Mouse (Mus musculus) left cerebral cortex, adult 2 months (tissue): ENCODE data around the gene Lmnb2. TPM values are rescaled to one million over a fixed set of nuclear protein-coding genes. Genes with fewer than 3 reads are reported as not detected.
A peak's percentile ranks its signal among the peaks of the same experiment; 100 is the strongest.

Source experiments
- DNase-seq, 2 experiments: peaks; one replicate each; pipeline ENCODE4 v3.0.0; 2021 to 2022; ENCODE audit warnings: low spot score in 2 of 2, mixed read lengths in 1 of 2; ENCODE audit errors: extremely low spot score in 1 of 2
- H3K27ac ChIP-seq: fragments of 200-600 bp; 2 replicates; pipeline ENCODE4 v1.8.1; 2022
- H3K4me3 ChIP-seq: fragments of 200-600 bp; 2 replicates; pipeline ENCODE4 v1.8.1; 2022
- CTCF ChIP-seq: fragments of 200-600 bp; IDR thresholded peaks from 2 replicates; pipeline ENCODE4 v1.8.1; 2022; ENCODE audit warnings: antibody characterized with exemption, mild to moderate bottlenecking, moderate library complexity
- intact Hi-C: fragments of 180-260 bp; cut with DNase I; formaldehyde crosslinking; loops from one replicate; pipeline ENCODE4 v1.15.1; 2025
- total RNA-seq, 2 experiments: library from RNA; stranded (reverse); gene quantifications; 2 replicates each; pipeline ENCODE4 v1.2.3; 2021

Lmnb2 gene
- total RNA-seq, 2 experiments from 2014 or later: 20.0 to 20.3 TPM

GRCm38 (mm10) chr10:80933421-80933979 is 15.5 kb upstream of the Lmnb2 start:
- intact Hi-C loops: no loop called here
- H3K4me3 ChIP-seq: no peak overlapping the region
- DNase-seq: no peak
- TF ChIP-seq CTCF: no peak
- no peak overlapping the region for H3K27ac ChIP-seq

DNA sequence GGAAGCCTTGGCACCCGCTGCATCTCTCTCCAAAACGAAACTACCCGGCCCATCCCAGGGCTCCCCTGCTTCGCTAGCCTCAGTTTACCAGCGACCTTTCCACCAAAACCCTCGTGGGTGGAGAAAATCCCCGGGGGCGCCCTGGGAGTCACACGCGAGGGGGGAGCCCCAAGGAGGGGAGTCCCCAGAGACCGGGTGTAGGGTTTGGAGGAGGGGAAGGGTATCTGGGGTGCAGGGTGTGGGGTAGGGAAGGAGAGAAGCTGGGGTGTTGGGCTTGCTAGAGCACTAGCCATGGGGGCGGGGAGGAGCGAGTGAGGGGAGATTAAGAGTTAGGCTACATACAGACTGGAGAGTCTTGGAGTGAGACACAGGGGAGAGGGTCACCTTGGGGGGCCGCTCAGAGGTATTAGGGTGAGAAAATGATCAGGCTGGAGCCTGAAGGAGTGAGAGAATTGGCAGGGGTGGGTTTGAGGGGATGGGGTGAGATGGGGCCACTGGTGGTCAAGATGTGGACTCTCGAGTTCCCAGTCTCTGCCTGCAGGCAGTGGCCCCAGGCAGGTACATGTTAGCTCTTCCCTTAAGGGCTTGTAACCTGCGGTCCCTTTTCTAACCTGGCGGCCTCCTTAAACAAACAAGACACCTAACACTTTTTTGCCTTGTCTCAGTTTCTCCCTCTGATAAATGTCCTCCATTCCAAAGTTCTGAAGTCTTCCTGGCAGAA is 14.8 kb upstream of the Lmnb2 start:
- Histone ChIP-seq H3K4me3 (peak overlapping the region; percentile 57), H3K27ac (no peak overlapping the region)
- no peak for DNase-seq
- no peak for TF ChIP-seq CTCF
- intact Hi-C loops: no loop called here

DNA sequence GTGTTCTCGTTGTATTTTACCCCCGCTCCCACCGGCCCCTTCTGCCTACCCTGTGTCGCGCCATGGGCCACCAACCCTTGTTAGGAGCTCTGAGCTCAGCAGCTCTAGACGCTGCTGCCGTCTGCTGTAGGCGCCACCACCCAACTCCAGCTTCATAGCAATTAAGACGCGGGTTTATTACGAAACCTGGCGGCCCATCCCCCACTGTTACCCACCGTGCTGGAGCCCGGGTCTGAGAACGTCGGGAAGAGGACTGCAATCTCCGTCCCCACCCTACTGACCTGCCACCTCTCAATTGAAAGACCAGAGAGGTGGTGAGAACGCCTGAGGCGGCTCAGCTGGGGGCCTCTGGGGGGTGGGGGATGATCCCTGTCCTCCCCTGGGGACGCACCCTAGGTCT is 14.2 kb upstream of the Lmnb2 start:
- Histone ChIP-seq H3K4me3 (peak overlapping the region; percentile 57), H3K27ac (no peak overlapping the region)
- no peak for TF ChIP-seq CTCF
- DNase-seq: peak in 1 of 2 experiments; percentile 31
- intact Hi-C loops: no loop called here

GRCm38 (mm10) chr10:80931695-80932094 is 13.7 kb upstream of the Lmnb2 start:
- peak overlapping the region; percentile 57 for H3K4me3 ChIP-seq
- DNase-seq: no peak
- 0 out of 2 replicates have a peak overlapping the region, but pooled peaks have one; percentile 5 for H3K27ac ChIP-seq
- TF ChIP-seq CTCF: no peak
- intact Hi-C loops: no loop called here

DNA sequence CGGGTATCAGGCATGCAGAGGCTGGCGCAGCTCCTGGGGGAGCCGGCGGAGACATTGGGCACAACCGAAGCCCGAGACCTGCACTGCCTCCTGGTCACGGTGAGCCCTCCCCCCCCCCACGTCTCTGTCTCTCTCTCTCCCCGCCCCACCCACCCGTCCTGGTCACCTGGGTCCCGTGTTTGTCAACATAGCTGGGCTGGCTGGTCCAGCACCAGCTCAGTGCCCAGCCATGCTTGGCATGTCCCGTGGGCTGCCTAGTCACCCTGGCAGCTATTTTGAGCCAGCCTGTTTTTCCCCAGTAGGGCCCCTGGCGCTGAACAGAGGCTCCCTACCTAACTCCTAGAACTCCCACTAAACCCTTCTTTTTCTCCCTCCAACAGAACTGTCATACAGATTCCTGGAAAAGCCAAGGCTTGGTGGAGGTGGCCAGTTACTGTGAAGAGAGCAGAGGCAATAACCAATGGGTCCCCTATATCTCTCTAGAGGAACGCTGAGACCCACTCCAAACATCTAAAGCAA is 13.2 kb upstream of the Lmnb2 start:
- Histone ChIP-seq H3K4me3 (peak overlapping the region; percentile 57), H3K27ac (peak overlapping the region; percentile 85)
- DNase-seq: no peak
- TF ChIP-seq CTCF: no peak; the same call in 1 of the 2 replicates
- intact Hi-C loops: no loop called here

GRCm38 (mm10) chr10:80930361-80931152 is 12.5 kb upstream of the Lmnb2 start:
- Histone ChIP-seq H3K4me3 (peak overlapping the region; percentile 57), H3K27ac (peak overlapping the region; percentile 85)
- DNase-seq: peak; percentile 69 to 71
- intact Hi-C loops: no loop called here
- TF ChIP-seq CTCF: no peak

- intact Hi-C loops: loop anchor here (2.0 to 5.0 kb wide), 2 partner anchors 31 to 238 kb away; partner anchors contain the start of gene Pias4
- TF ChIP-seq CTCF: no peak
- peak within 1 kb of the TSS; percentile 57 for H3K4me3 ChIP-seq
- peak; percentile 97 to 98 for DNase-seq
- peak within 1 kb of the TSS; percentile 90 for H3K27ac ChIP-seq
Measured at GRCm38 (mm10) chr10:80929299-80930226, 11.5 kb upstream of the Lmnb2 start, which contains the start of gene Gadd45b. Gadd45b (plus strand) TSS chr10:80930073.

- intact Hi-C loops: loop anchor here (1.0 to 5.0 kb wide), 4 partner anchors 32 to 239 kb away; partner anchors contain the start of gene Pias4
- peak overlapping the region; percentile 90 for H3K27ac ChIP-seq
- TF ChIP-seq CTCF: peak; percentile 74
- peak; percentile 92 to 94 for DNase-seq
- H3K4me3 ChIP-seq: peak overlapping the region; percentile 49
Measured at GRCm38 (mm10) chr10:80928586-80929298, 10.7 kb upstream of the Lmnb2 start.

DNA sequence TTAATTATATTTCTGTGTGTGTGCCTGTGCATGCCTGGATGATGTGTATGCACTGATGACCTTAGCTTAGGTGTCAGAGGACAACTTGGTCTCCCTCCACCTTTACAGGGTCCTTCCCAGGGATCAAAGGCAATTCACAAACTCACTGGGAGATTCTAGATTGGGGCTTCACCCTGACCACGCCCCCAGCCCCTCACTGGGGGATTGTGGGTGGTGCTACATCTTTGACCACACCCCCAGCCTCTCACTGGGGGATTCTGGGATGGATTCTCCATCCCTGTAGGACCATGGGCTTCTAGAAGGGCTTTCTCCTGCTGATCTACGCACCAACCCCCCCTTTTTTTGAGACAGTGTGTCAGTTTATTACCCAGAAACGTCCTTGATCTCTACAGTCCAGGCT is 7.4 kb upstream of the Lmnb2 start:
- intact Hi-C loops: loop anchor here (5.0 kb wide), 1 partner anchor 242 kb away; the partner anchor contains the start of gene Pias4

DNA sequence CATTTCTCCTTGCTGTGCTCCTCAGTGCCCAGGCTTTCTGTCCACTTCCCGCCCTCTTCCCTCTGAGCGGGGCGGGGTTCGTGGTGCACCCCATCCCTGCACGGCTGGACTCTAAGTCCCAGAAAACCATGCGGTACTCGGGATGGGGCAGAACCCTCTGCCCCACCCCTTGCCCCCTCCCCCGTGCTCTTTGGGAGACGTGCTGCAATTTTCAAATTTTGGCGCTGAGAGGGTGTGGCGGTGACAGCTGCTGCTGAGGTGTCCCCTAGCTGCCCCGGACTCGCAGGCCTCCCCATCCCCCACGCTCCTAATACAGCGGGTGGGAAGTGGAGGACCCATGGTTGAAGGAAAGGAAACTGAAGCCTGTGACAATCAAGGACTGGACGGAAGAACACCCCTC is 3.9 kb upstream of the Lmnb2 start:
- no peak for TF ChIP-seq CTCF
- no peak for DNase-seq

More for the DNA sequence above, 7.4 kb upstream of the Lmnb2 start:
- H3K4me3 ChIP-seq: no peak overlapping the region
- no peak for DNase-seq
- H3K27ac ChIP-seq: no peak overlapping the region
- TF ChIP-seq CTCF: no peak

More for the DNA sequence above, 3.9 kb upstream of the Lmnb2 start:
- H3K4me3 ChIP-seq: peak overlapping the region; percentile 11; the same call in 1 of the 2 replicates
- intact Hi-C loops: no loop called here
- no peak overlapping the region for H3K27ac ChIP-seq
